Mouse (Mus musculus): ENCODE measurements around the gene Smg5. TPM values are rescaled to one million over a fixed set of nuclear protein-coding genes. Genes with fewer than 3 reads are reported as not detected.
A peak's percentile ranks its signal among the peaks of the same experiment; 100 is the strongest.
"Not testable (repeated sequence)": the region's sequence is repeated elsewhere in the genome, so short reads cannot be mapped to it uniquely, and the experiment has no call there.

Gene Smg5
- total RNA-seq, 2 experiments from 2014 or later: 42.9 to 45.5 TPM

DNA sequence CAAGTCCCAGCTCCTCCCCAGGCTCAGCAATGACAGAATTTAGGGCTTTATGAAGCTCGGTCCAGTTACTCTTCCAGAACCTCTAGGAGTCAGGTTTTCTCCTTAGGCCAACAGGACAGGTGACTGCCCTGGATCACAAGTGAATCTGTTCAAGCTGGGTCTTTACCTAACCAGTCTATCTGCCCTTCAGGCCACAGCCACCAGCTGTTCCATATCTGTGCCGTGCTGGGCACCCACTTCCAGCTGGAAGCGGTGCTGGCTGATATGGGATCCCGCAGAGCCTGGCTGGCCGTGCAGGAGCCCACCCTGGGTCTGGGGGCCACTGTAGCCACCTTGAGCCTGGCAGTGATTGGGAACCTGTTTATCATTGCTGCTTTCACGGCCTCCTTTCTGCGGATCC, 46.3 kb downstream of the Smg5 start:
- DNase-seq (ENCODE audit: low spot score); intact Hi-C loops (cut with DNase I): not testable (repeated sequence)

DNA sequence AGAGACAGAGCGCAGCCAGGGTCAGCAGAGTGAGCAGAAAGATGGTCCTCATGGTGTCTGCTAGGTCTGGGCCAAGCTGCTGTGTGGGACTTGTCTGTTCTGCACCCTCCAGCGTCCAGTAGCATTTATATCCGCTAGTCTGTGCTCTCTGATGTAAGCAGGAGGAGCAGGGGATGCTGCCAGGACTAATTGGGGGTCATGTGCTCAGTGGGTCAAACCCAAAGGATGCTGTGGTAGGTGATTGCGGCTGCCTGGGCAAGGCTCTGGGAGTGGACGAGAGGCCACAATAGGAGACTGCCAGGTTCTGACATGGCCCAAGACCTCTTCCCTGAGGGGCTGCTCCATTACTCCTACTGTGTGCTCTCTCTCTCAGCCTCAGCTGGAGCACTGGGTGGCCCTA, 48.3 kb downstream of the Smg5 start, which contains the start of gene Bglap:
Gene Bglap, minus strand, starts transcription at position 101 of the 400 bp plus-strand sequence.
- intact Hi-C loops (cut with DNase I): no loop called here
- DNase-seq (ENCODE audit: low spot score): no peak

DNA sequence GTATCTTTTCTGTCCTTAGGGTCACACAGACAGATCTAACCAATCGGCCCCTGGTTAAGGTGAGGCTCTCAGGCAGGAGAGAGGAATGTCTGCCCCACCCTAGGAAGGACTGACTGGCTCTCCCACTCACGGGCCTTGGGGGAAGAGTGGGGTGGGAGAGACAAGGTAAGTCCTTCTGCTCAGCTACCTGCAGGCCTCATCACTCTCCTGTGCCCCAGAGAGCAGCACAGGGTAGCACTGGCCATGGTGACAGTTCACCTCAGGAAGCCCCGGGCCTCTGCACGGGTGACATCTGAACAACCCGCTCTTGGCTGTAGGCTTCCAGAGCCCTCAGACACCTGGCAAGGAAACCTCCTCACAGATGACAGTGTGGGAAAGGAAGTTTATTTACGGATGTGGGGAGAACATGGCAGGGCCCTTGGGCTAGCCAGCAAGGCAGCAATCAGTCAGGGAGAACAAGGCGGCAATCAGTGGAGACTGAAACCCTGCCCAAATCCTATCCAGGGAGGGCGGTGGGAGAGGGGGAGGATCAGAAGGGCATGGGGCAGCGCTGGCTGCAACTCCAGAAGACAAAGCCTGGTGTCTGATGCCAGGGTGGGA, 57.8 kb downstream of the Smg5 start:
- no peak for DNase-seq (ENCODE audit: low spot score)
- intact Hi-C loops (cut with DNase I): no loop called here

DNA sequence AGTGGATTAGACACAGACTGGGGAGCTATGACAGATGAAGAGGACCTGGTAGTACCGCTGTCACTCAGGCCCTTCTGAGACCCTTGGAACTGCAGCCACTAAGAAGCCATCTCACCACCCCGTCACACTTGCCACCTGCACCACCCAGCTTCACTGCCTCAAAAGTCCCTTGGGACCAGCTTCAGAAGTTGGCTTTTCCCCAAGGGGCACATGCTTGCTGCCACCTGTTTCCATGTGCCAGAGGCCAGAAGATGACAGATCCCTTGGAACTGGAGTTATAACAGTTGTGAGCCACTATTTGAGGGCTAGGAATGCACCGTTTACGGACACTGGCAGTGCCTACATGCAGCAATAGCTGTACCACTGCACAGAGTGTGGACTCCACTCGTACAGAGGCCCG, 59.2 kb downstream of the Smg5 start:
- intact Hi-C loops (cut with DNase I): no loop called here
- DNase-seq (ENCODE audit: low spot score): no peak

DNA sequence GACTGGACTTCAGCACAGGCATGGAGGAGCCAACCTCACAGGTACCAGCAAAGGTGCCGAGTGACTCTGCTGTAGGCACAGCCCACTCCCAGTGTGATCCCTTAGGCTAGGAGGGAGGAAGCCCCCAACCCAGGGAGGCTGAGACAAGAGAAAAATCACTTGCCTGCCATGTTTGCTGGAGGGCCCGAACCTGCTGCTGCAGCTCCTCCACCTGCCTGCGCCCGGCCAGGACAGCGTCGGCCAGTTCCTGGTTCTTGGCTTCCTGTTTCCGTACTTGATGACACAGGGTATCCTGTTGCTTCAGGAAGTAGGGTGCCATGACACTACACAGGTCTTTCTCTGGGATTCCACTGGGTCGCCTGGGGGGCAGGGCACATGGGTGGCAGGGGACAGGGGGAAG, 59.7 kb downstream of the Smg5 start:
- no peak for DNase-seq (ENCODE audit: low spot score)
- intact Hi-C loops (cut with DNase I): no loop called here

DNA sequence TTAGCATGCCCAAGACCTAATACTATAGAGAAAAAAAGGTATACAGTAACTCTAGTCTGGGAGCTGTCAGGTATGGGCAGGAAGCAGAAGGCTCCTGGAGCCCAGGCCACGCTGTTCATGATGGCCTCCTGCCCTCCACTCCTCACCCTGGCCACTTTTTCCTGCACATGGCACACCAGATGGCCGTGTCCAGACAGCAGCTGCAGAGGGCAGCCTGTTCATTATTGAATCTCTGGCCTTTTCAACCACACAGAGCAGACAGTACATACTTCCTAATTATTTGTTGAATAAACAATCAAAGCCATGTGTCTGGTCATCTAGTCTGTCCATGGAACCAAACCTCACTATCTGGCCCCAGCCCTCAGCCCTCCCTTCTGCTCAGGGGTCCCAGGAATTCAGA, 62.6 kb downstream of the Smg5 start:
- intact Hi-C loops (cut with DNase I): no loop called here
- no peak for DNase-seq (ENCODE audit: low spot score)

DNA sequence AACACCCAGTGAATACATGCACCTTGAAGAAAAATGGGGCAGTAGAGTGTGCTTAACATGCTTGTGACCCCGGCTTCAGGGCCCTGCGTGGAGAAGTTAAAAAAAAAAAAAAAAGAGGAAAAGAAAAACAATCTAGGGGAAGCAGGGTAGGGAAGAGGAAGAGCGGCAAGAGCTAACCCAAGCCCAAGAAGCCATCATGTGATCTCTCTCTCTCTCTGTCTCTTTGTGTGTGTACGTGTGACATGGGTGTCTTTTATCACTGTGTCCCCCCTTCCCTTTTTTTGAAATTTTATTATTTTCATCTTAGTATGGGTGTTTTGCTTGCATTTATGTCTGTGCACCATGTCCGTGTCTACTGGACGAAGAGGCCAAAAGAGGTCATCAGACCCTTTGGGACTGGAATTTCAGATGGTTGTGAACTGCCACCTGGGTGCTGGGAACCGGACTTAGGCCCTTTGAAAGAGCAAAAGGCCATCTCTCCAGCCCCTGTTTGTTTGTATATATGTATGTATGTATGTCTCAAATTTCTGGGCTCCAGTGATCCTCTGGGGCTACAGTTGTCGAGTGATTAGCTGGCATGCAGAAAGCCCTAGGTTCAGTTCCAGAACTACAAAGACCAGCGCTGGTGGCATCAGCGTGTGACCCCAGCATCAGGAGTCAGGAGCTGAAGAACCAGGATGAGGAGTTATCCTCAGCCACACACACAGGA, 67.6 kb downstream of the Smg5 start:
- no peak for DNase-seq (ENCODE audit: low spot score)
- intact Hi-C loops (cut with DNase I): no loop called here

DNA sequence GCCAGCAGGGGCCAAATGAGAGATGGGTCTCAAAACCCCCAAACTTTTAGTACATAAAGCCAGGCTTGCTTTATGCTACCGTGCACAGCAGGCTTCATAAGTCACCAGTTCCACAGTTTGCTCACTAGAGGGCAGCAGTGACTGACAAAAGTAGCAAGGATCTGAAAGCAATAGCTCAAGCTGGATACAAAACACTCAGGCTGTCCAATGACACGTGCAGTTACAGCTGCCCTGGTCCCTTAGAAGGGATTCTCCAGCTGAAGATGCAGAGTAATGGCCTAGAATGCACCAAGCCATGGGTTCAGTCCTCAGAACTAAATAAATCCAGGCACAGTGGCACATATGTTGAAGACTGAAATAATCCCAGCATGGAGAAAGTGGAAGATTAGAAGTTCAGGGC, 71.0 kb downstream of the Smg5 start:
- intact Hi-C loops (cut with DNase I): loop anchor here (1.0 to 2.0 kb wide), 2 partner anchors 60 to 116 kb away; no protein-coding TSS in a partner anchor

DNA sequence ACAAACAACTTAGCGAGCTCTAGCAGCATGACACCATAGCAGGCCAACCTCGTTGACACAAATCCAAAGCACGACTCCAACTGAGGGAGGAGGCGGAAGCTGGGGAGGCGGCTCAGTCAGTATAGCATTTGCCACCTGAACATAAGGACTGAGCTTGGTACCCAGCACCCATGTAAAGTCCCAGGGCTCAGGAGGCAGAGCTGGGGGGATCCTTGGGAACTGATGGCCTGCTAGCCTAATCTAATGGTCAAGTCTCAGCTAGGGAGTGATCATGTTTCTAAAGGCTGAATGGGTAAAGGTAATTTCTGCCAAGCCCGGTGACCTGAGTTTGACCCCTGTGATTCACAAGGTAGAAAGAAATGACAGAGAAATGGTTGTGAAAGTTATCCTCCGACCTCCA, 71.5 kb downstream of the Smg5 start:
- intact Hi-C loops (cut with DNase I): loop anchor here (1.0 to 2.0 kb wide), 2 partner anchors 60 to 115 kb away; no protein-coding TSS in a partner anchor

More for the DNA sequence above, 71.0 kb downstream of the Smg5 start:
- no peak for DNase-seq (ENCODE audit: low spot score)

DNA sequence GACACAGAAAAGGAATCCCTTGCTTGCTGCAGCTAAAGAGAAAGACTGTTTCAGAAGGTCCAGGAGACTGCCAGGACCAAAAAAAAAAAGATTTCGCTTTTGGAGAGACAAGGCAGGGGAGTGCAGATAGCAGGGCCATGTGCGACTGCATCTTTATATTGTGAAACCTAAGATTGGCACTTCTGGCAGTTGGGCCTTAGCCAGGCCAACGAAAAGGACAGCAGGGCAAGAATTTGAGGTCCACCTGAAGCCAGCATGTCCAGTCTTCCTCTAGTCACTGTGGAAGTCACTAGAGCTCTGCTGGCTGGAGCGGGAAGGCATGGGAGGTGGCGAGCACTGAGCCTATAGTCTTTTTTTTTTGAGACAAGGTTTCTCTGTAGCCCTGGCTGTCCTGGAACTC, 72.9 kb downstream of the Smg5 start:
- intact Hi-C loops (cut with DNase I): no loop called here

More for the DNA sequence above, 71.5 kb downstream of the Smg5 start:
- no peak for DNase-seq (ENCODE audit: low spot score)

DNA sequence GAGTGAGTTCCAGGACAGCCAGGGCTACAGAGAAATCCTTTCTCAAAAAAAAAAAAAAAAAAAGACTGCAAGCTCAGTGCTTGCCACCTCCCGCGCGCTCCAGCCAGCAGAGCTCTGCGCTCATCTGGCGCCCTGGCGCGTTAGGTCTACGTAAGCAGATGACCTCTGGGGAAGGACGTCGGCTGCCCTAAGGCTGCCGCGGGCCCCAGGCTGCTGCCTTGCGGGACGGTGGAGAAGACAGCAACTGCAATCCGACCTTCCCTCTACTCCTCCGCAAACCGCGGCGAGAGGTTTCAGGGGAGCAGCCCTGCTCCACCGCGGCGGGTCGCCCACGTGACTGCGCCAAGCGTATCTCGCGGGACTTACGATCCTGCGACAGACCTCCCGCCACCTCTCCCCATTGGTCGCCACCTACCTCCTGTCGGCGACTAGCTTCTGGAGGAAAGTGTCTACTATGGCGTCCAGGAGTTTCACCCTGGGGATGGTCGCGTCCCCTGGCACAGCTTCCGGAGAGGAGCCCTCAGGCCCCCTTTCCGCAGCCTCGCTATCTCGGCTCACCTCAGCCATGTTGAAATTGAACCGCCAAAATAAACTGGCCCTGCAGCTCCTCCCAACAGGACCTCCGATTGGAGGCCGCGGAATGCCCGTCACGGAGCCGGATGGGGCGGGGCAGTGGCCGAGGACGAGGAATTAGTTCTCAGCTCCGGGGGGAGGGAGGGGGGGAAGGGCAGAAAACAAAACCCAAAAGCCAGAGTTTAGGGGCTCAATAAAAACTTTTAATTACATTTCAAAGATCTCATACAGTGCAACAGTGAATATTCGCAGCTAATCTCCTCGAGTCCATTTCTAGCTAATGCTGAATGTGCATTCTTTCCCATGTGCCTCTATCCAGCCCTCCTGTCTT, 73.9 kb downstream of the Smg5 start, which contains the start of gene Pmf1:
Gene Pmf1, minus strand, starts transcription at position 591 of the 904 bp plus-strand sequence.
- intact Hi-C loops (cut with DNase I): loop anchor here (2.0 kb wide), 1 partner anchor 15 kb away; the partner anchor contains the start of gene Slc25a44
- DNase-seq (ENCODE audit: low spot score): peak; percentile 92

More for the DNA sequence above, 72.9 kb downstream of the Smg5 start:
- DNase-seq (ENCODE audit: low spot score): no peak

DNA sequence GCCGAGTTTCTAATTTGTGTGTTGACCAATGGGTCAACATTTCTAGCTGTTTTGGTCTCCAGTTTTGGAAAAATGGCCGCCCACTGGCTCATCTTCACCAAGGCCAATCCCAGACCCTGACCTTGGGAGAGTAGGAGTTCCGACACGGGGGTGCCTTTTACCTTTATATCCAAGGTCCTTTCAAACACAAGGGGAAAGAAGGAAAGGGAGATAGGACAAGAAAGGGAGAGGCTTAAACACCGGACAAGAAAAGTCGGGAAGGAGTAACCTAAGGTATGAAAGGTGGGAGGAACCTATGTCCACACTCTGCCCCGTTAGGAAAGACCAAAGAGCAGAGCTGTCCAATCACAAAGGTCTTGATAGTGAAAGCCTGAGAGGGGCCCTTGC, 74.6 kb downstream of the Smg5 start:
- DNase-seq (ENCODE audit: low spot score): no peak
- intact Hi-C loops (cut with DNase I): loop anchor here (2.0 kb wide), 1 partner anchor 14 kb away; the partner anchor contains the start of gene Slc25a44

DNA sequence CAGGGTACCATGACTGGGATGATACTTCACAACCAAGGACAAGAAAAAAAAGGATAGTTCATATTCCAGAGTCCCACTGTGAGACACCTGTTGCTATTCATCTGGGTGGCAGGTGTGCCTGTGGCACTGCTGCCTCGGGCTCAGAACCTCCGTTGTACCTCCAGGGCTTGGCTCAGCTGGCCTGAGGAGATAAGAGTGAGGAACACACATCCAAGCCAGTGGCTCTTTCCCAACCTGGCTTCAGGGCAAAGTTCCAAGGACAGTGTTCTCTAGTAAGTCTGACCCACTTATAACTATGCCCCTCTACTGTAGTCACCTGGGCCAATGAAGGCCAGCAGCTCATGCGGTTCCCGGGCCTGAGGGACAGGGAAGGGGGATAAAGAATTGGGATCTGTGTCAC, 75.6 kb downstream of the Smg5 start:
- intact Hi-C loops (cut with DNase I): loop anchor here (2.0 kb wide), 1 partner anchor 13 kb away; the partner anchor contains the start of gene Slc25a44
- DNase-seq (ENCODE audit: low spot score): no peak

Other genes starting within 250 kb of the Smg5 start
- 100 to 1,000 TPM; 111 to 122 TPM for gene Mef2d, start 193.9 kb upstream of the Smg5 start, total RNA-seq (2021)
- gene Rhbg, start 81.6 kb upstream of the Smg5 start, total RNA-seq (2021): not detected
- gene Gm38392, start 49.0 kb upstream of the Smg5 start, total RNA-seq (2021): under 1 TPM in 1 of 2 experiments, not detected in 1; 0.22 TPM
- 1 to 10 TPM; 4.8 to 5.4 TPM for gene Tsacc, start 39.3 kb upstream of the Smg5 start, total RNA-seq (2021)
- 100 to 1,000 TPM; 184 to 199 TPM for gene Cct3, start 39.1 kb upstream of the Smg5 start, total RNA-seq (2021)
- 10 to 100 TPM; 71.9 to 79.7 TPM for gene Glmp, start 11.2 kb upstream of the Smg5 start, total RNA-seq (2021)
- gene Tmem79, start 112 bp upstream of the Smg5 start, total RNA-seq (2021): 1 to 10 TPM; 1.8 to 2.2 TPM
- gene Paqr6, start 28.3 kb downstream of the Smg5 start, total RNA-seq (2021): under 1 TPM; 0.39 to 0.42 TPM
- not detected for gene Bglap3, start 36.5 kb downstream of the Smg5 start, total RNA-seq (2021)
- not detected for gene Bglap2, start 42.4 kb downstream of the Smg5 start, total RNA-seq (2021)
- not detected for gene Bglap, start 48.2 kb downstream of the Smg5 start, total RNA-seq (2021)
- gene Pmf1, start 74.1 kb downstream of the Smg5 start, total RNA-seq (2021): 10 to 100 TPM; 19.1 to 20.5 TPM
- 10 to 100 TPM; 11.2 to 13.2 TPM for gene Slc25a44, start 88.9 kb downstream of the Smg5 start, total RNA-seq (2021)
- 1 to 10 TPM; 1.9 to 3.7 TPM for gene Sema4a, start 124.9 kb downstream of the Smg5 start, total RNA-seq (2021)
- gene Lmna, start 173.7 kb downstream of the Smg5 start, total RNA-seq (2021): 100 to 1,000 TPM; 121 to 132 TPM
- gene Mex3a, start 196.1 kb downstream of the Smg5 start, total RNA-seq (2021): under 1 TPM; 0.39 to 0.61 TPM
- not detected for gene Rab25, start 212.0 kb downstream of the Smg5 start, total RNA-seq (2021)
- 10 to 100 TPM; 84.2 to 92.5 TPM for gene Lamtor2, start 216.8 kb downstream of the Smg5 start, total RNA-seq (2021)
- 10 to 100 TPM; 67.4 to 71.2 TPM for gene Ubqln4, start 217.5 kb downstream of the Smg5 start, total RNA-seq (2021)
- gene Ssr2, start 239.6 kb downstream of the Smg5 start, total RNA-seq (2021): 10 to 100 TPM; 80.7 to 93.3 TPM

Measured in heart, postnatal 25 days (tissue).